Mouse (Mus musculus): ENCODE measurements around the gene Smug1.
A peak's percentile ranks its signal among the peaks of the same experiment; 100 is the strongest.

GRCm38 (mm10) chr15:103113077-103113476 lies 53.8 kb downstream of the Smug1 start:
- 0 out of 2 replicates have a peak, but pooled peaks have one; percentile 20 for TF ChIP-seq CTCF (IDR thresholded peaks at IDR 0.05; ENCODE audit: low read depth)
- no peak for TF ChIP-seq EP300 (IDR thresholded peaks at IDR 0.05; ENCODE audit: low read depth)
